Mouse (Mus musculus): ENCODE data around the gene 2610028H24Rik. TPM values are rescaled to one million over a fixed set of nuclear protein-coding genes. Genes with fewer than 3 reads are reported as not detected.

Gene 2610028H24Rik
- total and polyA plus RNA-seq, 3 experiments, result 0.25 TPM; not detected in 2

DNA sequence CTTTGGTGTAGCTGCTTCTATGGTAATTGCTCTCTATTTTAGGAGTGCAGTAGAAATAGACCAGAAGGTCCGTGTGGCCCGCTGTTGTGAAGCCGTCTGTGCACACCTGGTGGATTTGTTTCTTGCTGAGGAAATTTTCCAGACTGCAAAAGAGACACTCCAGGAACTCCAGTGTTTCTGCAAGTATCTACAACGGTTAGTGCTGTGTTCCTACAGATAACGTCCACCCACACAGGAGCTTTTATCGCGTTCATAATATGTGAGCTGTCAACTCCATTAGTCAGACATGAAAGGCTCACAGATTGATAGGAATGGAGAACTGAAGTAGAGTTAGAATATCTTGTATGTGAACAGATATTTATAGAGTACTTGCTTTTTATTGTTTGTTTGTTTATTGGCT lies 47.5 kb downstream of the 2610028H24Rik start:
- Histone ChIP-seq H3K9ac (ENCODE audit: insufficient read depth, low read depth) (no peak overlapping the region), H3K4me1 (ENCODE audit: control insufficient read depth in 1 of 2, insufficient read depth in 2 of 2) (no peaks in the 10 kb centered on the region), H3K79me2 (replicated peaks; ENCODE audit: control insufficient read depth, extremely low read depth, insufficient read depth, poor library complexity, severe bottlenecking) (no peaks in the 10 kb centered on the region), H3K27ac (ENCODE audit: insufficient read depth, low read depth) (no peak overlapping the region), H3K9me3 (replicated peaks; ENCODE audit: low read length) (no peaks in the 10 kb centered on the region), H3K27me3 (replicated peaks) (no peaks in the 10 kb centered on the region), H3K4me3 (replicated peaks in 1 of 3; ENCODE audit: low read depth in 2 of 3, low read length in 2 of 3, poor library complexity in 1 of 3) (no peak overlapping the region), H3K4me2 (ENCODE audit: insufficient read depth, low read depth, poor library complexity, severe bottlenecking) (no peak overlapping the region), H3K36me3 (replicated peaks in 1 of 2; ENCODE audit: control insufficient read depth in 1 of 2, insufficient read depth in 1 of 2, low read length in 1 of 2) (peaks cover 63 to 89% of the 10 kb centered on the region in 2 experiments)
- in situ Hi-C loops (cut with MboI; ENCODE audit: low pct_ligation_motif_present, low pct_unique_long_range_greater_than_20kb, low sequenced_read_pairs), result no loop called here
- no peak for DNase-seq (ENCODE audit: extremely low read depth)
- TF ChIP-seq BHLHE40 (IDR thresholded peaks at IDR 0.05; ENCODE audit: low read depth, low read length) (no peak), UBTF (IDR thresholded peaks at IDR 0.05; ENCODE audit: low read depth, low read length) (no peak), GABPA (IDR thresholded peaks at IDR 0.05; ENCODE audit: insufficient replicate concordance, low read depth, low read length) (no peak), SIN3A (IDR thresholded peaks at IDR 0.05; ENCODE audit: low read length) (no peak), POLR2AphosphoS2 (IDR thresholded peaks at IDR 0.05; ENCODE audit: low read depth, low read length) (no peak), RCOR1 (conservative IDR thresholded peaks at IDR 0.05; ENCODE audit: low read depth, low read length) (no peak), HCFC1 (IDR thresholded peaks at IDR 0.05; ENCODE audit: low read depth, low read length) (no peak), ZNF384 (IDR thresholded peaks at IDR 0.05; ENCODE audit: low read depth, low read length) (no peak), PAX5 (IDR thresholded peaks at IDR 0.05; ENCODE audit: low read length) (no peak), CHD2 (IDR thresholded peaks at IDR 0.05; ENCODE audit: low read length) (no peak), SMC3 (IDR thresholded peaks at IDR 0.05; ENCODE audit: low read depth, low read length) (no peak), RAD21 (IDR thresholded peaks at IDR 0.05; ENCODE audit: low read depth, low read length) (no peak), POLR2A (IDR thresholded peaks at IDR 0.05; ENCODE audit: low read depth, low read length) (no peak), JUND (conservative IDR thresholded peaks at IDR 0.05; ENCODE audit: low read depth, low read length) (no peak), TBP (conservative IDR thresholded peaks at IDR 0.05; ENCODE audit: low read depth, low read length) (no peak), CTCF (conservative IDR thresholded peaks at IDR 0.05 in 1 of 2, IDR thresholded peaks at IDR 0.05 in 1 of 2; ENCODE audit: low read depth in 2 of 2, low read length in 2 of 2) (no peak), NRF1 (IDR thresholded peaks at IDR 0.05; ENCODE audit: low read depth, low read length) (no peak), ETS1 (conservative IDR thresholded peaks at IDR 0.05; ENCODE audit: low read depth, low read length) (no peak), IRF4 (IDR thresholded peaks at IDR 0.05; ENCODE audit: low read depth, low read length) (no peak), EP300 (IDR thresholded peaks at IDR 0.05; ENCODE audit: low read length) (no peak)
- dilution Hi-C loops (cut with MboI; ENCODE audit: extremely low pct_ligation_motif_present, extremely low pct_unique_long_range_greater_than_20kb, low sequenced_read_pairs), result no loop called here

DNA sequence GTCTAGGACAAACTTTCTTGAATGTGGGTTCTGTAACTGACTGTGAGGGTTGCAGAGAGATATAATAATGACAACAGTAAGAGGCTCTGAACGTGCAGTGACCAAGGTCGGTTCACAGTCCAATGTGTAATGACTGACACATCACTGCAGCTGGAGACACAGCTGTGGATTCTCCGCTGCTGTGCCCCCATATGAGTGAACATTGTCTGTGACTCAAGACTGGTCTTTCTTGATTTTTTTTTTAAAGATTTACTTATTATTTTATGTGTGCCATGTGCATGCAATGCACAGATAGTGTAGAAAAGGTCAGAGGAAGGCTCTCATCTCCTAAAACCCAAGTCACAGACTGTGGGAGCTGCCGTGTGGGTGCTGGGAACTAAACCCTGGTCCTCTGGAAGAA lies 48.6 kb downstream of the 2610028H24Rik start:
- Histone ChIP-seq H3K27ac (ENCODE audit: insufficient read depth, low read depth) (no peak overlapping the region), H3K4me1 (ENCODE audit: control insufficient read depth in 1 of 2, insufficient read depth in 2 of 2) (no peaks in the 10 kb centered on the region), H3K36me3 (replicated peaks in 1 of 2; ENCODE audit: control insufficient read depth in 1 of 2, insufficient read depth in 1 of 2, low read length in 1 of 2) (peaks cover 67 to 92% of the 10 kb centered on the region in 2 experiments), H3K27me3 (replicated peaks) (no peaks in the 10 kb centered on the region), H3K4me2 (ENCODE audit: insufficient read depth, low read depth, poor library complexity, severe bottlenecking) (no peak overlapping the region), H3K9me3 (replicated peaks; ENCODE audit: low read length) (no peaks in the 10 kb centered on the region), H3K9ac (ENCODE audit: insufficient read depth, low read depth) (no peak overlapping the region), H3K79me2 (replicated peaks; ENCODE audit: control insufficient read depth, extremely low read depth, insufficient read depth, poor library complexity, severe bottlenecking) (no peaks in the 10 kb centered on the region), H3K4me3 (replicated peaks in 1 of 3; ENCODE audit: low read depth in 2 of 3, low read length in 2 of 3, poor library complexity in 1 of 3) (no peak overlapping the region)
- no peak for TF ChIP-seq USF1 (IDR thresholded peaks at IDR 0.05; ENCODE audit: low read depth, low read length)
- TF ChIP-seq ZKSCAN1 (IDR thresholded peaks at IDR 0.05; ENCODE audit: borderline replicate concordance, low read depth, low read length), result no peak
- TF ChIP-seq POLR2A (IDR thresholded peaks at IDR 0.05; ENCODE audit: low read depth, low read length), result no peak
- no peak for TF ChIP-seq ELF1 (IDR thresholded peaks at IDR 0.05; ENCODE audit: low read depth, low read length)
- no peak for TF ChIP-seq JUN (IDR thresholded peaks at IDR 0.05; ENCODE audit: insufficient read depth, low read depth, low read length)
- TF ChIP-seq MYC (IDR thresholded peaks at IDR 0.05; ENCODE audit: low read depth, low read length), result no peak
- TF ChIP-seq CHD2 (IDR thresholded peaks at IDR 0.05; ENCODE audit: low read length), result no peak
- no peak for TF ChIP-seq MAX (IDR thresholded peaks at IDR 0.05; ENCODE audit: low read length)
- TF ChIP-seq TCF12 (IDR thresholded peaks at IDR 0.05; ENCODE audit: low read depth, low read length), result no peak
- TF ChIP-seq CTCF (conservative IDR thresholded peaks at IDR 0.05 in 1 of 2, IDR thresholded peaks at IDR 0.05 in 1 of 2; ENCODE audit: low read depth in 2 of 2, low read length in 2 of 2), result no peak
- no peak for TF ChIP-seq CHD1 (IDR thresholded peaks at IDR 0.05; ENCODE audit: low read depth, low read length)
- no peak for TF ChIP-seq RAD21 (IDR thresholded peaks at IDR 0.05; ENCODE audit: low read depth, low read length)
- TF ChIP-seq SIN3A (IDR thresholded peaks at IDR 0.05; ENCODE audit: low read length), result no peak
- no peak for TF ChIP-seq ETS1 (conservative IDR thresholded peaks at IDR 0.05; ENCODE audit: low read depth, low read length)
- TF ChIP-seq SMC3 (IDR thresholded peaks at IDR 0.05; ENCODE audit: low read depth, low read length), result no peak
- dilution Hi-C loops (cut with MboI; ENCODE audit: extremely low pct_ligation_motif_present, extremely low pct_unique_long_range_greater_than_20kb, low sequenced_read_pairs), result no loop called here
- in situ Hi-C loops (cut with MboI; ENCODE audit: low pct_ligation_motif_present, low pct_unique_long_range_greater_than_20kb, low sequenced_read_pairs), result no loop called here
- DNase-seq (ENCODE audit: extremely low read depth), result no peak
